Mouse (Mus musculus) kidney, adult 2 months (tissue): ENCODE measurements around the gene Gm7903.
"Not testable (repeated sequence)": the region's sequence is repeated elsewhere in the genome, so short reads cannot be mapped to it uniquely, and the experiment has no call there.

Source experiments
- CTCF ChIP-seq: fragments of 200-500 bp; conservative IDR thresholded peaks from 2 replicates; pipeline ENCODE4 v1.5.1; 2011; ENCODE audit warnings: low read depth, mild to moderate bottlenecking, control low read depth, low read length, moderate library complexity, mixed read lengths; ENCODE audit not compliant: insufficient read depth, insufficient read length
- POLR2A ChIP-seq: fragments of 200-500 bp; IDR thresholded peaks from one replicate; pipeline ENCODE4 v1.6.1; 2011; ENCODE audit warnings: low read depth, low read length, control low read depth

DNA sequence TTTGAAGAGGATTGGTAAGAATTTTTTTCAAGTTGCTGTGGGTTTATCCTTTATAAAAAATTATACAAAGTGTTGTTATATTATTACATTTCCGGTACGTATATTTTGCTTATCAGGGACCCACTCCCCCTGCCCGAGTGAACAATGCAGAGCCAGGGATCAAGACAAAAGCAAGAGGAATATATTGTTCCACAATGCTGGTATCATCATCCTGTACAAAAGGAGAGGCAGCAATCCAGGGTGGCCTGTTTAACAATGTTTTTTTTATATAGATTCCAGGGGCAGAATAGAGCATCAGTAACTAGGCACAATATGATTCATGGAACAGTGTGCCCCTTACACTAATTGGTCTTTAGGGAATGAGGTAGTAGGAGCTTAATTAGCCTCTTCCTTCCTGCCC is 30.5 kb downstream of the Gm7903 start:
- not testable (repeated sequence) for TF ChIP-seq POLR2A, CTCF
